Mouse (Mus musculus) ES-Bruce4 (cell line): ENCODE measurements around the gene Gm4737. TPM values are rescaled to one million over a fixed set of nuclear protein-coding genes. Genes with fewer than 3 reads are reported as not detected.
"Not testable (repeated sequence)": the region's sequence is repeated elsewhere in the genome, so short reads cannot be mapped to it uniquely, and the experiment has no call there.

Experiments used
- H3K27ac ChIP-seq: 2 replicates; pipeline ENCODE4 v1.5.1; 2012; ENCODE audit warnings: low read length, inconsistent platforms; ENCODE audit not compliant: insufficient read depth
- H3K27me3 ChIP-seq: 2 replicates; pipeline ENCODE4 v1.6.1; 2012; ENCODE audit warnings: mild to moderate bottlenecking, low read length, inconsistent platforms; ENCODE audit not compliant: control insufficient read depth, poor library complexity, insufficient read depth, severe bottlenecking
- H3K36me3 ChIP-seq: 2 replicates; pipeline ENCODE4 v1.6.1; 2012; ENCODE audit warnings: inconsistent platforms, mild to moderate bottlenecking, low read length, moderate library complexity; ENCODE audit not compliant: control insufficient read depth, poor library complexity, insufficient read depth, severe bottlenecking
- H3K4me1 ChIP-seq: one replicate; pipeline ENCODE4 v1.8.1; 2011; ENCODE audit warnings: low read length; ENCODE audit not compliant: control insufficient read depth, insufficient read depth
- H3K4me3 ChIP-seq: 2 replicates; pipeline ENCODE4 v1.5.1; 2011; ENCODE audit warnings: low read depth, mild to moderate bottlenecking, low read length
- H3K9ac ChIP-seq: 2 replicates; pipeline ENCODE4 v1.6.1; 2012; ENCODE audit warnings: low read depth, mild to moderate bottlenecking, inconsistent platforms; ENCODE audit not compliant: poor library complexity, severe bottlenecking
- H3K9me3 ChIP-seq: replicated peaks from 2 replicates; pipeline ENCODE4 v1.6.1; 2012; ENCODE audit warnings: mild to moderate bottlenecking, low read length, inconsistent platforms; ENCODE audit not compliant: control insufficient read depth, poor library complexity, insufficient read depth, severe bottlenecking
- CTCF ChIP-seq: IDR thresholded peaks from one replicate; pipeline ENCODE4 v1.8.1; 2011; ENCODE audit warnings: low read depth, low read length
- EP300 ChIP-seq: IDR thresholded peaks from 2 replicates; pipeline ENCODE4 v1.6.1; 2011; ENCODE audit warnings: low read depth, low read length; ENCODE audit not compliant: insufficient read depth
- POLR2A ChIP-seq: IDR thresholded peaks from one replicate; pipeline ENCODE4 v1.8.1; 2011; ENCODE audit warnings: low read length; ENCODE audit not compliant: insufficient read depth
- polyA plus RNA-seq: library from polyadenylated mRNA; stranded (reverse); fragments of >200 nt; gene quantifications from 2 replicates; pipeline ENCODE4 v1.2.4, GENCODE M21; 2011; ENCODE audit warnings: low read depth; ENCODE audit not compliant: missing spikeins, insufficient read depth, insufficient read length

Gene Gm4737
- polyA plus RNA-seq, result 142 and 152 TPM in 2 replicates

GRCm38 (mm10) chr16:46154832-46155231 lies at the start of gene Gm4737:
Gm4737 (minus strand) TSS chr16:46155077.
- not testable (repeated sequence) for H3K9me3 ChIP-seq, H3K4me1 ChIP-seq, H3K4me3 ChIP-seq, H3K27ac ChIP-seq, H3K36me3 ChIP-seq, H3K27me3 ChIP-seq, H3K9ac ChIP-seq

- H3K27ac ChIP-seq, result no peak overlapping the region
These were observed 40.9 kb upstream of the Gm4737 start for GRCm38 (mm10) chr16:46195792-46196191.

DNA sequence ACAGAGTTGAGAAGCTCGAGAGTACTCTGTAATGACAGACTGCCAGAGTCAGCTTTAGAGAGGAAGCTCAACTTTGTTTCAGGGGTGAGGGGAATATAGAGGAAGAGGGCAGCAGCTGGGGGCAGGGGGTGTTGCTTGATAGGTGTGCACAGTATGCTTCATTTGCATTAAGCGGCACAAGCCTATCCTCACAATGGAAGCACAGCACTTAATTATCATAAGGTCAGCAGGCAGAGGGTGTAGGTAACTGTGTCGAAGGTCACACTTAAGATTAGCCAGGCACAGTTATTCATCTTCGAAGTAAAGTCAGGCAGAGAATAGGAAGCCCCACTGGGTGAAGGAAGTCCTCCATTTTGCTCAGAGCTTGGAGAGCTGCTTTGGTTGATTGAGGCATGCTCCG lies 28.2 kb upstream of the Gm4737 start:
- Histone ChIP-seq H3K36me3 (no peaks in the 10 kb centered on the region), H3K27ac (no peak overlapping the region), H3K27me3 (no peaks in the 10 kb centered on the region), H3K4me3 (no peak overlapping the region), H3K9ac (no peak overlapping the region), H3K9me3 (no peaks in the 10 kb centered on the region), H3K4me1 (no peaks in the 10 kb centered on the region)
- 0 out of 2 replicates have a peak, but pooled peaks have one; percentile 18 for TF ChIP-seq EP300
- no peak for TF ChIP-seq CTCF
- TF ChIP-seq POLR2A, result no peak

More at GRCm38 (mm10) chr16:46195792-46196191, 40.9 kb upstream of the Gm4737 start:
- TF ChIP-seq EP300 (no peak), POLR2A (no peak), CTCF (no peak)
- Histone ChIP-seq H3K27me3 (no peaks in the 10 kb centered on the region), H3K4me3 (no peak overlapping the region), H3K9me3 (no peaks in the 10 kb centered on the region), H3K36me3 (no peaks in the 10 kb centered on the region), H3K9ac (no peak overlapping the region), H3K4me1 (no peaks in the 10 kb centered on the region)

DNA sequence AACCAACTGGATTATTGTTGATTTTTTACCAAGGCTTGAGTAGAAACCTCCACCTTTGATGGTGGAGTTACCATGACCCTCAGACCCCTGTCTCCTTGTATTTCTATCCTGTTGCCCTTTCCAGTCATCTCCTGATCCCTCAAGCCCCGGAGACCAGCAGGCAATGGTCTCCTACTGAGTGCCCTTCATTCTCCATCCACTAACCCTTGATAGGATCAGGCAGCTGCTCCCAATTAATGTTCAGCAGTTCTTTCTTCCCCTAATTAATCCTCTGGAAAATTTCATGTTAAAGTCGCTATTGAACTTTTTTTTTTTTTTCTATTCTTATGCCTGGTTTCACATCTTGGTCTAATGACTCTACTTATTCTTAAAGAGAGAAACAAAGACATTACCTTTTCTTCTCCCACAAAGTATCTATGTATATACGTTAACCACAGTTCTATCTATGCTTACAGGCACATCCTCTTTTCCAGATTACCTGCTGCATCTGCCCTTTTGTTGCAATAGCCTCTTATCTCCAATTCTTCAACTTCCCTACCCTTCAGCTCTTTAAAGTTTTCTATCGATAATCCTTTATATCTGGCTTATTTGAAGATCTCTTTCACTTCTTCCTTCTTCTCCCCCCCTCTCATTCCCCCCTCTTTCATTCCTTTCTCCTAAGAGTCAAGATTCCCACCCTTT lies 23.4 kb upstream of the Gm4737 start:
- Histone ChIP-seq H3K9me3 (no peaks in the 10 kb centered on the region), H3K4me3 (no peak overlapping the region), H3K36me3 (no peaks in the 10 kb centered on the region), H3K9ac (no peak overlapping the region), H3K27me3 (no peaks in the 10 kb centered on the region), H3K4me1 (no peaks in the 10 kb centered on the region), H3K27ac (no peak overlapping the region)
- TF ChIP-seq POLR2A, result no peak
- TF ChIP-seq CTCF, result no peak
- TF ChIP-seq EP300, result no peak

DNA sequence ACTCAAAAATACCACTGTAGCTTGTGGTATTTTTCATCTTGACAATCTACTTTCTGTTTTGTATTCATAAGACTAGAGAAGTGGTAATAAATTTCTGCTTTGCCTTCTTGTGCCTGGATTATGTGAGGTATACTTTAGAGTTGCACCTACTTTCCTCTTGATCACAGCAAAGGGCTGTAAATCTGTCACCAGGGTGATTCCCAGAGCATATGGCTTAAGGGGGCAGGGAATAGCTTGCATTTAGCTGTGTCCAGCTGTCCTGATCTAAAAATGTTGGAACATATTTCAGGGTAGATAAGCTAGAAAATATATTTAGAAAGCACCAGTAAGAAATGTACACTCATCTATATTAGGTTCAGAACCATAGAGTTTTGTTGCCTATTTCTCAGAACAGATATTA lies 18.2 kb upstream of the Gm4737 start:
- Histone ChIP-seq H3K27ac (no peak overlapping the region), H3K9ac (no peak overlapping the region), H3K4me1 (no peaks in the 10 kb centered on the region), H3K36me3 (no peaks in the 10 kb centered on the region), H3K27me3 (no peaks in the 10 kb centered on the region), H3K9me3 (no peaks in the 10 kb centered on the region), H3K4me3 (no peak overlapping the region)
- TF ChIP-seq POLR2A, result no peak
- no peak for TF ChIP-seq EP300
- no peak for TF ChIP-seq CTCF

- no peak overlapping the region for H3K4me3 ChIP-seq
- H3K36me3 ChIP-seq, result no peaks in the 10 kb centered on the region
- H3K9me3 ChIP-seq, result no peaks in the 10 kb centered on the region
- TF ChIP-seq POLR2A (no peak), CTCF (no peak), EP300 (no peak)
- H3K4me1 ChIP-seq, result no peaks in the 10 kb centered on the region
- H3K9ac ChIP-seq, result no peak overlapping the region
- H3K27ac ChIP-seq, result no peak overlapping the region
- no peaks in the 10 kb centered on the region for H3K27me3 ChIP-seq
These were observed 12.1 kb upstream of the Gm4737 start for GRCm38 (mm10) chr16:46166971-46167370.
